Mouse (Mus musculus): Measurements from ENCODE around the gene Dynlrb1. TPM values are rescaled to one million over a fixed set of nuclear protein-coding genes. Genes with fewer than 3 reads are reported as not detected.

Gene Dynlrb1
- polyA plus RNA-seq, 2 experiments = 501 to 534 TPM

- no peaks in the 10 kb centered on the region for H3K9me3 ChIP-seq (ENCODE audit: control insufficient read depth, low read length)
- no peak for TF ChIP-seq POLR2A (IDR thresholded peaks at IDR 0.05; ENCODE audit: borderline replicate concordance, extremely low read depth, insufficient read depth, insufficient read length)
- no peak overlapping the region for H3K4me2 ChIP-seq (replicated peaks; ENCODE audit: low read depth, low read length, severe bottlenecking)
- no peaks in the 10 kb centered on the region for H3K27me3 ChIP-seq (ENCODE audit: control insufficient read depth, insufficient read depth, low read length)
- no peak overlapping the region for H3K9ac ChIP-seq (ENCODE audit: low read depth, low read length, severe bottlenecking)
- peaks cover 65% of the 10 kb centered on the region for H3K36me3 ChIP-seq (ENCODE audit: control insufficient read depth, insufficient read depth, low read length)
- no peaks in the 10 kb centered on the region for H3K4me1 ChIP-seq (ENCODE audit: control insufficient read depth, insufficient read depth, low read length)
- 98% methylated on average over 5 of the region's 5 CpGs for WGBS
- no peak overlapping the region for H3K27ac ChIP-seq (replicated peaks; ENCODE audit: low read depth, low read length)
- no peak for ATAC-seq (ENCODE audit: low FRiP score, low read depth)
- no peak overlapping the region for H3K4me3 ChIP-seq (replicated peaks; ENCODE audit: low read length)
- DNase-seq (ENCODE audit: low spot score) = no peak
These were observed 13.3 kb downstream of the Dynlrb1 start for GRCm38 (mm10) chr2:155249588-155249987.

- ATAC-seq (ENCODE audit: low FRiP score, low read depth) = peak; percentile 55; the same call in 1 of the 2 replicates
- no peak for DNase-seq (ENCODE audit: low spot score)
- Histone ChIP-seq H3K36me3 (ENCODE audit: control insufficient read depth, insufficient read depth, low read length) (no peaks in the 10 kb centered on the region), H3K27ac (replicated peaks; ENCODE audit: low read depth, low read length) (no peak overlapping the region), H3K9ac (ENCODE audit: low read depth, low read length, severe bottlenecking) (no peak overlapping the region), H3K4me3 (replicated peaks; ENCODE audit: low read length) (no peak overlapping the region), H3K9me3 (ENCODE audit: control insufficient read depth, low read length) (no peaks in the 10 kb centered on the region), H3K4me1 (ENCODE audit: control insufficient read depth, insufficient read depth, low read length) (no peaks in the 10 kb centered on the region), H3K4me2 (replicated peaks; ENCODE audit: low read depth, low read length, severe bottlenecking) (no peak overlapping the region), H3K27me3 (ENCODE audit: control insufficient read depth, insufficient read depth, low read length) (no peaks in the 10 kb centered on the region)
- WGBS = 69% methylated on average over 6 of the region's 6 CpGs
- TF ChIP-seq POLR2A (IDR thresholded peaks at IDR 0.05; ENCODE audit: borderline replicate concordance, extremely low read depth, insufficient read depth, insufficient read length) = no peak
These were observed 29.2 kb downstream of the Dynlrb1 start for GRCm38 (mm10) chr2:155265526-155265925.

GRCm38 (mm10) chr2:155266896-155267295 is 30.6 kb downstream of the Dynlrb1 start:
- Histone ChIP-seq H3K4me2 (replicated peaks; ENCODE audit: low read depth, low read length, severe bottlenecking) (no peak overlapping the region), H3K36me3 (ENCODE audit: control insufficient read depth, insufficient read depth, low read length) (no peaks in the 10 kb centered on the region), H3K27ac (replicated peaks; ENCODE audit: low read depth, low read length) (no peak overlapping the region), H3K27me3 (ENCODE audit: control insufficient read depth, insufficient read depth, low read length) (no peaks in the 10 kb centered on the region), H3K4me1 (ENCODE audit: control insufficient read depth, insufficient read depth, low read length) (no peaks in the 10 kb centered on the region), H3K9ac (ENCODE audit: low read depth, low read length, severe bottlenecking) (no peak overlapping the region), H3K4me3 (replicated peaks; ENCODE audit: low read length) (no peak overlapping the region), H3K9me3 (ENCODE audit: control insufficient read depth, low read length) (no peaks in the 10 kb centered on the region)
- WGBS = 81% methylated on average over 5 of the region's 5 CpGs
- no peak for DNase-seq (ENCODE audit: low spot score)
- ATAC-seq (ENCODE audit: low FRiP score, low read depth) = no peak
- TF ChIP-seq POLR2A (IDR thresholded peaks at IDR 0.05; ENCODE audit: borderline replicate concordance, extremely low read depth, insufficient read depth, insufficient read length) = no peak

- WGBS = 79% methylated on average over 6 of the region's 6 CpGs
- Histone ChIP-seq H3K36me3 (ENCODE audit: control insufficient read depth, insufficient read depth, low read length) (no peaks in the 10 kb centered on the region), H3K9me3 (ENCODE audit: control insufficient read depth, low read length) (no peaks in the 10 kb centered on the region), H3K4me2 (replicated peaks; ENCODE audit: low read depth, low read length, severe bottlenecking) (no peak overlapping the region), H3K27me3 (ENCODE audit: control insufficient read depth, insufficient read depth, low read length) (no peaks in the 10 kb centered on the region), H3K9ac (ENCODE audit: low read depth, low read length, severe bottlenecking) (no peak overlapping the region), H3K4me3 (replicated peaks; ENCODE audit: low read length) (no peak overlapping the region), H3K27ac (replicated peaks; ENCODE audit: low read depth, low read length) (no peak overlapping the region), H3K4me1 (ENCODE audit: control insufficient read depth, insufficient read depth, low read length) (peaks cover 6% of the 10 kb centered on the region)
- ATAC-seq (ENCODE audit: low FRiP score, low read depth) (no peak), DNase-seq (ENCODE audit: low spot score) (no peak)
- TF ChIP-seq POLR2A (IDR thresholded peaks at IDR 0.05; ENCODE audit: borderline replicate concordance, extremely low read depth, insufficient read depth, insufficient read length) = no peak
These were observed 35.6 kb downstream of the Dynlrb1 start for GRCm38 (mm10) chr2:155271957-155272356.

- no peaks in the 10 kb centered on the region for H3K36me3 ChIP-seq (ENCODE audit: control insufficient read depth, insufficient read depth, low read length)
- H3K4me2 ChIP-seq (replicated peaks; ENCODE audit: low read depth, low read length, severe bottlenecking) = no peak overlapping the region
- no peaks in the 10 kb centered on the region for H3K27me3 ChIP-seq (ENCODE audit: control insufficient read depth, insufficient read depth, low read length)
- no peak for TF ChIP-seq POLR2A (IDR thresholded peaks at IDR 0.05; ENCODE audit: borderline replicate concordance, extremely low read depth, insufficient read depth, insufficient read length)
- H3K27ac ChIP-seq (replicated peaks; ENCODE audit: low read depth, low read length) = no peak overlapping the region
- DNase-seq (ENCODE audit: low spot score) (no peak), ATAC-seq (ENCODE audit: low FRiP score, low read depth) (no peak)
- H3K9me3 ChIP-seq (ENCODE audit: control insufficient read depth, low read length) = no peaks in the 10 kb centered on the region
- H3K4me3 ChIP-seq (replicated peaks; ENCODE audit: low read length) = no peak overlapping the region
- WGBS = 66% methylated on average over 10 of the region's 10 CpGs
- H3K4me1 ChIP-seq (ENCODE audit: control insufficient read depth, insufficient read depth, low read length) = peaks cover 10% of the 10 kb centered on the region
- H3K9ac ChIP-seq (ENCODE audit: low read depth, low read length, severe bottlenecking) = no peak overlapping the region
These were observed 36.2 kb downstream of the Dynlrb1 start for GRCm38 (mm10) chr2:155272396-155273170.
